Mouse (Mus musculus): ENCODE measurements around the gene Cltc.

DNA sequence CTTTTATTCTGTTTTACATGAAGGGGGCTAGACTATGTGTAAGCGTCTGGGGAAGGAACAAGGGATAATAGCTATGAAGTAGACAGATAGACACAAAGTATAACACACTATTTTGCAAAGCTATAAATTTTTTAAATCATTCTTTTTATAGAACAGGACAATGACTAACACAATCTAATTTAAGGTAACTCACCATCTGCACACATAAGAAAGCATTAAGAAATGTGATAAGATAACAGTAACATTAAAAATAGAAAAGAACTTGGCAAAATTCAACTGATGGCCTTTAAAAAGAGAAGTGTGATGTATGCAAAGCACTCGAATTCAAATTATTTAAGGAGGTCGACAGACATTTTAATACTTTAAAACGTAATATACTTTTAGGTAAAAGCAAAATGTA, 22.4 kb downstream of the Cltc start:
- TF ChIP-seq CTCF (IDR thresholded peaks at IDR 0.05; ENCODE audit: borderline replicate concordance, extremely low read depth, insufficient read depth, insufficient read length) (no peak), POLR2A (IDR thresholded peaks at IDR 0.05; ENCODE audit: borderline replicate concordance, extremely low read depth, insufficient read depth, insufficient read length, poor library complexity, severe bottlenecking) (no peak)
